Mouse (Mus musculus): ENCODE data around the gene Ttc25. TPM values are rescaled to one million over a fixed set of nuclear protein-coding genes. Genes with fewer than 3 reads are reported as not detected.
"Not testable (repeated sequence)": the region's sequence is repeated elsewhere in the genome, so short reads cannot be mapped to it uniquely, and the experiment has no call there.

Gene Ttc25
- polyA plus RNA-seq, 1 experiment, result 1.7 TPM

DNA sequence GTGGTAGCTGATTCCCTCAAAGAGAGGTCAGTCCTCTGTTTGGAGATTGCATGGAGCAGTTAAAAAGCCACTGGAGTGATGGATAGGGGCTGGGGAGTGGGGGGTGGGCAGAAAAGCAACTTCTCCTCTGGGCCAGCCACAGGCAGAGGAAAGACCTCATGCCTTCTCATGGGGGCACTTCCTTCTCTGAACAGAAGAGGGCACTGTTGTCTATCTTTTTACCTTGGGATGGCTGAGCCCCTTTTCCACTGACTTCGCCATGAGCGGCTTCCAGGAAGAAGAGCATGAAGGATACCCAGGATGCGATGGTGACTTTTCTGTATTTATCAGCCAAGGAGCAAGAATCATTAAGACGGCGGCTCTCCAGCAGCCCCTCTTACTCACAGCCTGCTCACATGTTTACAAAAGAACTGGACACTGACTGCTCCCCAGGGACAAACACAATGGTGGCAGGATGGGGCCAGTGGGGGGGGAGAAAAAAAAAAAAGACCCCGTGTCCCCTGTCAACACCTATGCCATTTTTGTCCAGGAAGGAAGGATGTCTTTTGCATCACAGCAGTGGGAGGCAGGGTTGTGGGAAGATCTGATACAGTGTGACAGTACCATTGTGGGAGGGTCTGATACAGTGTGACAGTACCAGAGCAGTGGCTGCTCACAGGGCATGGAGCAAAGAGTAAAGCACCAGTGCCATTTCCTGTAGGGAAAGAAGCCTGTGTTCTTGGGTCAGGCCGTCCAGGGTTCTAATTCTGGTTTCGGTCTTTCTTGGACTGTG, 25.2 kb downstream of the Ttc25 start:
- no peak for DNase-seq (ENCODE audit: low read depth)

DNA sequence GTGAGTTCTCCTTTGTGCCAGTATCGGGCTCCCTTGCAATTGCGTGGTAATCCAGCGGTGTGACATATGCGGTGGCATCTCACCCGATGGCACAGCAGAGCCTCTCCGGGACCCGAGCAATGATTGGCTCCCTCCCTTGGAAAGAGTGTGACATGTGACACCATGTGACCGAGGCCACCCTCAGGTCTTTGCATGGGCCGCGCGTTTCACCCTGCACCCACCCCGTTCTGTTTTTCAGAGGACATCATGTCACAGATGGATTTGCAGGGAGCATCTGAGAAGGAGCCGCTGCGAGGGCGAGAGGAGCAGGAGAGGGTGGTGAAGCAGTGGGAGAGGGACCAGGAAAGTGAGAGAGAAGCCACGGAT, 25.8 kb downstream of the Ttc25 start:
- no peak for DNase-seq (ENCODE audit: low read depth)

DNA sequence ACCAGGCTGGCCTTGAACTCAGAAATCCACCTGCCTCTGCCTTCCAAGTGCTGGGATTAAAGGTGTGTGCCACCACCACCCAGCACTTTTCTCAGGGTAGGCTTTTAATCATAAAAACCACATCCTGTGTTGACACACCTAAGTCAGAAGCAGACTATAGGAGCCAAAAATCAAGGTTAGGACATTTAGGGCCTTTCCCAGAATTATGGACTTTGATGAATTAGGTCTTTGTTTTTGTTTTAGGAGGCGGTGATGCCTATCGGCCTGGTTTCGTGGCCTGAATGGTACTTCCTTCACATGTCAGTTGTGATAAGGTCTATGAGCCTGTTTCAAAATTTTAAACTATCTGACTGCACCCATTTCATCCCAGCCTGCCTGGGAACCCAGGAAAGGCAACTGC, 28.8 kb downstream of the Ttc25 start:
- no peak for DNase-seq (ENCODE audit: low read depth)

DNA sequence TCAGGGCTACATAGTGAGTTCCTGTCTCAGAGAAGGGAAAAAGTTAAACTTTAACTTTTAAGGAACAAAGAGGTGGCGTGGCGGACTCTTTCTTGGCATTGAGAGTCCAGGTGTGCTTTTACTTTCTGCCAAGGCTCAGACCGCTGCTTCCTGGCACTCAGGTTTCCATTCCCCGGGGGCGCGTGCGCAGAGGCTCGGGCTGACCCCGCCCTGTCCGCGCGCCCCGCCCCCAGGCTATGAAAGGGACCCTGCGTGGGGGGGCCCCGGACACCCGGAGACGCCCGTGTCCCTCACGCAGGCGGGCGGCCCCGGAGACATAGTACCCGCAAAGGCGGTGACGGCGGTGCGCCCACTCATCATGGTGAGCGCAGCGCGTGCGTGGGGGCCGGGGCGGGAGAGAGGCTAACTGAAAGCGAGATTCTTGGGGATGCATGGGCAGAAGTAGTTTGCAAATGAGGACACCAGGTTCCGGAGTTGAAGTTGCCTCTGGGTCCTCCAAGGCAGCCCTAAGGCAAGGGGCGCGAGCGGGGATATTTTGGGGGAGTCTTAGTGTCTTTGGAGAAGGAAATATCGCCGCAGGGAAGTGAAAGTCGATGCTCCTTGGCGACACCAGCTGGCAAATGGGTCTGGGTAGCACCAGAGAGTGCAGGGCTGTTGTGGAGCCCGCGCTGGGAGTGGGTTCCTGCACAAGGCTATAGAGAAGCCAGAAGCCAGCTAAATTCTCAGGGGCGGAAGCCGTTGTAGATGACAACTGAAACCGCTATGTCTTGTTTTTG, 29.5 kb downstream of the Ttc25 start, which contains the start of gene Cnp:
Cnp (plus strand) TSS at position 197 of the 776 bp plus-strand sequence.
- DNase-seq (ENCODE audit: low read depth), result no peak

DNA sequence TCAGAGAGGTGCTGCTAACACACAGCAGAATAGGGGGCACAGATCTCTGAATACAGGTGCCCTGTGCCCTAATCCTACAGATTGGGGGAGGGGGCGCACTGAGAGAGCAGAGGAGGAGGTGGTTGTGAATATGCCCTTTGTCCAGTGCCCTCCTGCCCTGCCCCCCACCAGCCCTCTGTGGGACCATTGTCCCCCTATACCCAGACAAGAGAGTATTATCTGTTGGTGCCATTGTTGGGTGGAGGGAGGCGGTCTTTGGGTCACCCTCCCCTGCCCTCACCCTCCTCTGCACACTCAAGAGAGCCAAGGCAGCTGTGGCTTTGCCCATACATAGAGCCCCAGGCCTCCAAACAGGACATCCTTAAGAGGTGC, 30.1 kb downstream of the Ttc25 start:
- DNase-seq (ENCODE audit: low read depth), result no peak

DNA sequence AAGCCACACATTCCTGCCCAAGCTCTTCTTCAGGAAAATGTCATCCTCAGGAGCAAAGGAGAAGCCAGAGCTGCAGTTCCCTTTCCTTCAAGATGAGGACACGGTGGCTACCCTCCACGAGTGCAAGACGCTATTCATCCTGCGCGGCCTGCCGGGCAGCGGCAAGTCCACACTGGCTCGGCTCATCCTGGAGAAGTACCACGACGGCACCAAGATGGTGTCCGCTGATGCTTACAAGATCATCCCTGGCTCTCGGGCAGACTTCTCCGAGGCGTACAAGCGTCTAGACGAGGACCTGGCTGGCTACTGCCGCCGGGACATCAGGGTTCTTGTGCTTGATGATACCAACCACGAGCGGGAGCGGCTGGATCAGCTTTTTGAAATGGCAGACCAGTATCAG, 30.8 kb downstream of the Ttc25 start:
- DNase-seq (ENCODE audit: low read depth), result no peak

DNA sequence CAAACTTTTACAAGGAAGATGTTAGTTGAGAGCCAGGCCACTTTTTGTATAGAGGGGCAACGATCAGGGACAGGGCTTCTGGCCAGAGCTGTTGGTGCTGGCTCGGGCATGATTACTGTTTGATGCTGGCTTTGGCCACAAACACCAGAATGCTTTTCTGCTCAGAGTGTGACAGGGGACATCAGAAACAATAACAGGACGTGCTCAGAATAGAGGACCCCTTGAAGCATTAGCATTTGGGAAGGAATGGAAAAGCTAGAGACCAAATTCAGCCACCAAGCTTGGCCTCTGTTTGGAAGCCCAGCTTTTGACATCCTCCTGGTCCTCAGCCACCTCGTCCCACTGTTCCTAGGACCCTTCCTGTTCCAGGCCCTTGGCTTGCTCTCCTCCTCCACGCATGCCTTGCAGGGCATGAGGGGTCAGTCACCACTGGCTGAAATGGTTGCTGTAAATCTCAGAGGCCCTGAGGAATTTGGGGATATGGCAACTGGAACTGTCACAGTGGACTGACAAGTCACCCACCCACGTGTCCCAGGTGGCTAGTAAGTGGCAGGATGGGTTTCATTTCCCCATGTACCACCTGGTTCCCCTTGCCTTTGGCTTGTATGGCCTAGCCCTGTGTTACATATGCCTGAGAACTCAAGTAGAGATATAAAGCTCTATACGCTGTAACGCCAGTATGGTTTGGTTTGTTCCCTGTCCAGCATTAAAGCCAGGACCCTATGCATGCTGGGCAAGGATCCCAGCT, 32.6 kb downstream of the Ttc25 start:
- DNase-seq (ENCODE audit: low read depth), result no peak

DNA sequence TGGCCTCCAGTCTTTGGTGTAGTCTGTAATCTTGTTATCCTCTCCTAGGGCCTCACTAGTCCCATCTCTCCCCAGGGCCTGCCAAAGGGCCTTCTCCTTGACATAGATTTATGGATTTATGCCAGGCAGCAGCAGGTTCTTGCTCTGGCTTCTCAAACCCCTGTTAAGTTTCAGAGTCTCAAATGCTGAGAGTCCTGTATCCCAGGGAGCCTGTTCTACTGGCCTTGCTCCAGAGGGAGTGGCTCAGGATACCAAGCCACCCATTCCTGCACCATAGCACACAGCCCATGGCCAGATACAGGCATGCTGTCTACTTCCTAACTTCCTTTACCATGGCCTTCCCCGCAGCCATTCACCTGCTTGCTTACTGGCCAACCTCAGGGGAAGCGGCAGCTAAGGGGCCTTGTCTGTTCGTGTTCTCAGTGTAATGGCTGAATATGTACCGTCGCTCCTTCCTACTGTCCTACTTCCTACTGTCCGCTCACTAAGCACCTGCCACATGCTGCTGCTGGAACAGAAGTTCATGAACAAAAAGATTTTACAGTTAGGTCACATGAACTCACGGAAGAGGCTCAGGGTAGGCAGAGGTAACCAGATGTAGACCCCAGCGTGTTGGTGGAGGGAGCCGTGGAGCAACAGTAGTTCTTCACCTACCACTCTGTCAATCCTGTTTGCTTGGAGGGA, 33.9 kb downstream of the Ttc25 start:
- DNase-seq (ENCODE audit: low read depth), result no peak

DNA sequence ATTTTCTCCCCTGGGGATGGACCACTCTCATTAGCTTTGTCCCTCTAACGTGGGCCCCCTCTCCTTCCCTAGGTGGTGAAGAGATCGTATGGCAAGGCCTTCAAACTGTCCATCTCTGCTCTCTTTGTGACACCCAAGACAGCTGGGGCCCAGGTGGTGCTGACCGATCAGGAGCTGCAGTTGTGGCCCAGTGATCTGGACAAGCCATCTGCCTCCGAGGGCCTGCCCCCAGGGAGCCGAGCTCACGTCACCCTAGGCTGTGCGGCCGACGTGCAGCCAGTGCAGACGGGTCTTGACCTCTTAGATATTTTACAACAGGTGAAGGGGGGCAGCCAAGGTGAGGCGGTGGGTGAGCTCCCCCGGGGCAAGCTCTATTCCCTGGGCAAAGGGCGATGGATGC, 34.9 kb downstream of the Ttc25 start:
- no peak for DNase-seq (ENCODE audit: low read depth)

DNA sequence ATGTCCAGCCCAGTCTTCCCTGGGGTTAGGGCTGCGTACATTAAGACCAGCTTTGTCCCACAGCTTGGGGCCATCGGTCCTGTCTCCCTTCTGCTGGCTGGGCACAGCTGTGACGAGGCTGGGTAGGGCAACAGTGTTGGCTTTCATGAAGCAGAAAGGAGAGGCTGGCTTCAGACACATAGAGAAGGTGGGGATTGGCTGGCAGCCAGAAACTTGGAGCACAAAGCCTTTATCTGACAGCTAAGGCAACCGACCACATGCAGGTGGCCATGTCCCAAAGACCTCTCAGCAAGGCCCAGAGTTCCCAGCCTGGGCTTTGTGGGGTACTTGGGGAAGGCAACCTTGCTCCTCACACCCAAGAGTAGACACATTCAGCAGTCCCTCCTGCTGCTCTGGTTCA, 36.3 kb downstream of the Ttc25 start:
- no peak for DNase-seq (ENCODE audit: low read depth)

DNA sequence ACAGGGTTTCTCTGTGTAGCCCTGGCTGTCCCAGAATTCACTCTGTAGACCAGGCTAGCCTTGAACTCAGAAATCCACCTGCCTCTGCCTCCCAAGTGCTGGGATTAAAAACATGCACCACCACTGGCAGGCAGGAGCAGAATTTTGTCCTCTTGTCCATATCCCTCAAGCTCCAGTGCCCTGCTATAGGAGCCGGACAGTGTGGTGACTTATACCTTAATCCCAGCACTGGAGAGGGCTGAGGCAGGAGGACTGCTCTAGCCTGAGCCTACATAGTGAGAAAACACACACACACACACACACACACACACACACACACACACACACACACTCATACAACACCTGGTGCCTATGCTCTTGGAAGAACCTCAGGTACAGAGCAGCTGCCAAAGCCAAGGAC, 37.0 kb downstream of the Ttc25 start:
- DNase-seq (ENCODE audit: low read depth), result not testable (repeated sequence)

DNA sequence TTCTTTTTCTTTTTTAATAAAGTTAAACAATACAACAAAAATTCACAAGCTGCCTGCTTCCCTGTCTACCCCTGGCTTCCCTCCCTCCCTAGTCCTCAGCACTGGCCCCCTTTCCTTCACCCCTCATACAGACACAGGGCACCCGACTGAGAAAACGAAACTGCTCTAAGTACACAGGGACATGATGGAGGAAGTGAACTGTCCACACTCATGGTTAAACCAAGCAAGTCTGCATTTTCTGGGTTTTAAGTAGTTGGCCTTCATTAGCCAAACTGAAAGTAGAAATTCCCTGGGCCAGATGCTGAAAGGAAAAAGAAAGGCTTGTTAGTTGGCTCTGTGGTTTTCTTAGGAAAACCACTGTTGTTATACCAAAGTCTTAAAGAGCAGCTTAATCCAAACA, 37.4 kb downstream of the Ttc25 start:
- no peak for DNase-seq (ENCODE audit: low read depth)

DNA sequence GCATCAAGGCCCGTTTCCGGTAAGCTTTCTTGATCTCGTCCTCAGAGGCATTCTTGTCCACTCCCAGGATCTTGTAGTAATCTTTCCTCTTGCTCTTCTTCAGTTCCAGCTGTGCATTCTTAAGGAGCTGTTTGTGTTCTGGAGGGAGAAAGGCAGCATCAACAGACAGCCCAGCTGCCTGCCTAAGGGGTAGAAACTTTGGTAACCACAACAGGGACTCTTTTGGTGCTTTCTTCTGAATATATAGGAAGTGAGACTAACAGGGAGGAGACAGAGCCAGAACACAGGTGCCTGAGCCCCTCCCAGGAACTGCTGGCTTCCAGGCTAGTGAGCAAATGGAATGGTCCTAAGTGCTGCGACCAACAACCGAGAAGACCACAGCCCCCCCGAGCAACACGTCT, 39.2 kb downstream of the Ttc25 start:
- no peak for DNase-seq (ENCODE audit: low read depth)

DNA sequence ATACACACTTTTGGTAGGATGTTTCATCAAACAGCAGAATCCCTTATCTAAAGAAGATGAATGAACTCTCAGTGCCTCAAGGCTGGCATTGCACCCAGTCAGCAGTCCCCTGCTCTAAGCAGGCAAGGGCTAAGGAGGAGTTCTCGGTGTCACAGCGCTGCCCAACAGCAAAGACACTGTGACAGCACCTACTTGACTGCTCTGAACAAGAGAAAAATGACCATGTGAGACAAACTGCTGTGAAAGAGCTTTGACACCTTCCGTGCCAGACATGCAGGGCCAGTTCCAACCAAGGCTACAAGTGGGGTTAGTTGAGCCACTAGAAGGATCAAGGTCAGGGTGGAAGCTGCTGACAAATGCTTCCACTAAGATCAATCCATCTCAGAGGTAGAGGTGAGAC, 39.7 kb downstream of the Ttc25 start:
- DNase-seq (ENCODE audit: low read depth), result no peak

DNA sequence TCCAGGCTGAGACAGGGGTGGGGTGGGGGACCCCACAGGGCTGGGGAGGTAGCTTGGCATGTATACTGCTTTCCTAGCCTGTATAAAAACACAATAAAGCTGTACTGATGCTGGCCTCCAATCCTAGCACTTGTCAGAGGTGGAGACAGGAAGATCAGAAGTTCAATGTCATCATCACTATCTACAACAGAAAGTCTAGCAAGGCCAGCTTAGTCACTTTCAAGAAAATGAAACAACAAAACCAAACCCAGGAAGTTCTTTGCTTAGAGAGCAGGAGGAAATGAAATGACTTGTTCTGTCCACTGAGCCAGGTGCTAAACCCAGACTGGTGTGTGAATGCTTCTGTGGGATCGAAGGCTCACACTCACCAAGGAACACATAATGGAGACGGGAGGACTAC, 43.1 kb downstream of the Ttc25 start:
- no peak for DNase-seq (ENCODE audit: low read depth)

DNA sequence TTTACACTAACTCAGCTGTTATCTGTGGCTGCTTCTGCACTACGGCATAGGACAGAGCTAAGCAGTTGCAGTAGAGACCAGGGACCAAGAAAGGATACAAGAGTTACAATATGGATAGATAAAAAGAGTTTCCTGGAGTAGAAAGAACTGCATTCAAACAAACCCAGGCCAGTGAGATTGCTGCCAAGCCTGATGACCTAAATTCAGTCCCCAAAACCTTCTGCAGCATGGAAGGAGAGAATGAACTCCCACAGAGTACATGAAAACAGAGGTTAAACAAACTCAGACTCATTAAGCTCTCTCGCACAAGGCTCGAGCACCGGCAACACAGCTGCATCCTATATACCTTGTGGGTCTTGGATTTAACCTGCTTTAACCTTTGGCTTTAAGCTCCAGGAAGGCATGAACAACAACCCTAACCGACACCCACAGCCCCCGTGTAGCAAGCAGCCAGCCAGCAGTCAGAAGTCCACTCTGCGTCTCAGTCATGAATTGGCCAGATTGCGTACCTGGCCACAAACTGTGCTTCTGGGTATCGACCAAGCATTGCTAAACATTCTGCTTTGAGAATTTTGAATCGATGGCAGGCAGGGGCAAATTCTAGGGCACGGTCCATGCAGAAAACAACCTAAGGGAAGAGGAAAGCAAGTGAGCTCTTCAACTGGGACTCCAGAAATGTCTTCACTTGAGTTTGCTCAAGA, 47.1 kb downstream of the Ttc25 start:
- no peak for DNase-seq (ENCODE audit: low read depth)

DNA sequence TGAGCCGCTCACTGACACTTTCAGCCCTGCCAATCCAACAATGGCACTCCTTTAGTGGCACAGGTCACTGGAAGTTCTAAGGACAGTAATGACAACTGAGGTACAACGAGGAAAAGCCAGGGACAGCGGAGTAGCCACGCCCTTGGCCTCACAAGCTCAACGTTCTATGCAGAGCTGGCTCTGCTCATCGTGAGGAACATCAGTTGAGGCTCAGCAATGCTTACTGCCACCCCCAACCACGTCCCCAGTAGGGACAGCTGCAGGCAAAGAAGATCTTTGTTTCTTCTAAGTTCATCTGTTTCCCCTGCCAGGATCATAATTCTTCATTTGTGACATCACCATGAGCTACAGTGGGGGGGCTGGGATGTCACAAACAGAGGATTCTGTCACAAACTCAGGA, 49.2 kb downstream of the Ttc25 start:
- DNase-seq (ENCODE audit: low read depth), result no peak

DNA sequence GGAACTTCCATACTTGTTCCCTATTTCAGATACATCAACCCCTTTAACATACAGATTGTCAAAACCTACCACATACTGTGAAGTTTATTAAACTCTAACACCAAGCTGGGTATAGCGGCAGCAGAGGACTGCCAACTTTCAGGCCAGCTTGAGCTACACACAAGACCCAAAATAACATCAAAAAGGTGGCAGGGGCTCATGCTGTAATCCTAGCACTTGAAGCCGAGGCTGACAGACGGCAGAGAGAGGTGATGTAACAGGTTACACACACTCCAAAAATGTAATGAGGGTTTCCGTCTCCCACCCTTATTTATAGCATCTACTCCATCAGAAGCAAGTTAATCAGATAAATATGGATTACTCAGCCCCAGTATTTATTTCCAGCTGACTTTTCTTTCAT, 50.1 kb downstream of the Ttc25 start:
- no peak for DNase-seq (ENCODE audit: low read depth)

DNA sequence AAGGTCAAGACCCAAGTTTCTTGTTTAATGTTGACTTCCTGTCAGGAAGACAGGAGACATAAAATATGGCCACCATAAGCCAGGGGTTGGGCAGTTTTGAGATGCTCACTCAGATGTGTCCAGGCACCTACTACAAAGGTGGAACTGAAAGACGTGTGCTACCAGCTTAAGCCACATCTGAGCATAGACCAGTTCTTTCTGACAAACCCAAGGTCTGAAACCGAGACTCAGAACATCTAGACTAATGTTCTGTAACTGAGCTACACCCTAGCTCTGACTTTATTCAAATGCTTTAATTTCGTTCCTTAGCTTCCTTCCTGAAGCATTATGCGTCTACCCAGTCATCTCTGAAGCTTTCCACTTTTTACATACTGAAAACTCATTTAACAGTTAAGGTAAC, 52.7 kb downstream of the Ttc25 start:
- DNase-seq (ENCODE audit: low read depth), result no peak

DNA sequence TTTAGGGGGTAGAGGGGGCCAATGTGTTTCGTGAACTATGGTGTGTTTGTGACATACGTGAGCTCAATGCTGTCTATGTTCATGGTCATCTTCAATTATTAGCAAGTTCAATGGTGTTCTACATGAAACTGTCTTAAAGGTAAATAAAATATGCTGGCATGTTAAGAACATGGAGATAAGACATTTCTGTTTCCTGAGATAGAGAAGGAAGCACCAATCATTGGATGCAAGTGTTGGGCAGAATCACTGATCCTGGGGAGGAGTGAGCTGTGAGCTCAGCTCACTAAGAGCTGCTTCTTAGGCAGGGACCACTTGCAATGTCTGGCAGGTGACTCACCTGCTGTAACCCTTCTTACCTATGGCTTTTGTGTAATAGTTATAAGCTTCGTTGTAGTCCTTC, 56.0 kb downstream of the Ttc25 start:
- DNase-seq (ENCODE audit: low read depth), result no peak

DNA sequence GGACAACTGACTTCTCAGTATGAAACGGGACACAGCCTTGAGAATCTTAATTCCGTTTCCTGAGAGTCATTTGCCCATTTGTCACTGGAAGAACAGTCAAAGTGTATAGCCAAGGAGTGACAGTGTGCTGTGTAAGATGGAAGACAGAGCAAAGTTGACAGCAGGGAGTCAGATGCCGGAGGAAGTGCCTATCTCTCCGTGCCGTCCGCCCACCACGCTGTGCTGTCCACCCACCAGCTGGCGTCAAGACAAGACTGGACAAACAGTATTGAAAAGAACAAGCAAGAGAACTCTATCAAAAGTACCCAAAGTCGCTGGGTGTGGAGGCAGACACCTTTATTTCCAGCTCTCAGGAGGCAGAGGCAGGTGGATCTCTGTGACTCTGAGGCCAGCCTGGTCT, 57.7 kb downstream of the Ttc25 start:
- no peak for DNase-seq (ENCODE audit: low read depth)

DNA sequence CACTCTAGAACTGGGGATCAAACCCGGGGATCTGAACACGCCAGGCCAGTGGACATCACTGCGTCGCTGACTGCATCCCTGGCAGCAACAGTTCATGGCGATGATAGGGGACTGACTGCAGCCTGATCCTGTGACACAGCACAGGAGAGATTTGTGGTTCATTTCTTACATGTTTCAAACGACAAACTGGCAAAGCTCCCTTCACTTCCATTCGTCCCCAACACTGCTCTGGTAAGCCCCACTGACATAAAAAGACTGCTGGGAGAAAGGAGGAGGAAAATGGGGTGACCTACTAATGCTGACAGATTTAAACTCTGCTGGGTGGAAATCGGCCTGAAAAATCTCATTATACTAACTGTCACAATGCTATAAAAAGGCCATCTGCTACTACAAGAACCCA, 58.4 kb downstream of the Ttc25 start:
- DNase-seq (ENCODE audit: low read depth), result no peak
